Mouse (Mus musculus) limb, embryonic 13.5 days (tissue): ENCODE results near the gene Wdfy3. TPM values are rescaled to one million over a fixed set of nuclear protein-coding genes. Genes with fewer than 3 reads are reported as not detected.
"Not testable (repeated sequence)": the region's sequence is repeated elsewhere in the genome, so short reads cannot be mapped to it uniquely, and the experiment has no call there.

Experiments
- ATAC-seq: fragments of 200-750 bp; cut with Nextera tagmentation; 2 replicates; pipeline ENCODE4 v1.8.0; 2017; ENCODE audit warnings: low read depth, moderate number of reproducible peaks, moderate TSS enrichment; ENCODE audit not compliant: low FRiP score
- H3K27ac ChIP-seq: fragments of 300-500 bp; sonication (generic); 2 replicates; pipeline ENCODE4 v1.5.1; 2015; ENCODE audit warnings: inconsistent platforms, mild to moderate bottlenecking, moderate library complexity
- H3K27me3 ChIP-seq: fragments of 300-500 bp; sonication (generic); 2 replicates; pipeline ENCODE4 v1.6.1; 2015; ENCODE audit warnings: mild to moderate bottlenecking, inconsistent platforms
- H3K36me3 ChIP-seq: fragments of 300-500 bp; sonication (generic); 2 replicates; pipeline ENCODE4 v1.6.1; 2015; ENCODE audit warnings: inconsistent platforms, mild to moderate bottlenecking, moderate library complexity
- H3K4me1 ChIP-seq: fragments of 300-500 bp; sonication (generic); 2 replicates; pipeline ENCODE4 v1.6.1; 2015; ENCODE audit warnings: inconsistent platforms
- H3K4me2 ChIP-seq: fragments of 300-500 bp; sonication (generic); replicated peaks from 2 replicates; pipeline ENCODE4 v1.6.1; 2015; ENCODE audit warnings: inconsistent platforms, mild to moderate bottlenecking, moderate library complexity
- H3K4me3 ChIP-seq: fragments of 300-500 bp; sonication (generic); 2 replicates; pipeline ENCODE4 v1.5.1; 2015; ENCODE audit warnings: moderate library complexity, mild to moderate bottlenecking, inconsistent platforms
- H3K9ac ChIP-seq: fragments of 300-500 bp; sonication (generic); 2 replicates; pipeline ENCODE4 v1.6.1; 2015; ENCODE audit warnings: mild to moderate bottlenecking, inconsistent platforms
- H3K9me3 ChIP-seq: fragments of 300-500 bp; sonication (generic); 2 replicates; pipeline ENCODE4 v1.6.1; 2016; ENCODE audit warnings: inconsistent platforms
- WGBS: fragments of 180-500 bp; shearing (Covaris S2); methylation state at CpG from one replicate; pipeline ENCODE4 v1.1.7; 2015; 5-methylcytosine and 5-hydroxymethylcytosine counted together
- polyA plus RNA-seq: library from polyadenylated mRNA; unstranded; fragments of >200 nt; fragmentation: Nextera tagmentation; extraction: Ambion mirVana; gene quantifications from 2 replicates; pipeline ENCODE4 v1.2.1, GENCODE M21; 2015

Gene Wdfy3
- polyA plus RNA-seq, 1 experiment from 2014 or later, result 18.6 TPM

- ATAC-seq, result no peak
Measured at GRCm38 (mm10) chr5:101993996-101994395, 75.7 kb downstream of the Wdfy3 start.

GRCm38 (mm10) chr5:101992969-101993670 is 76.6 kb downstream of the Wdfy3 start:
- no peaks in the 10 kb centered on the region for H3K27me3 ChIP-seq
- H3K4me2 ChIP-seq, result no peak overlapping the region
- H3K9ac ChIP-seq, result no peak overlapping the region
- ATAC-seq, result no peak
- H3K36me3 ChIP-seq, result no peaks in the 10 kb centered on the region
- no peaks in the 10 kb centered on the region for H3K9me3 ChIP-seq
- H3K4me3 ChIP-seq, result no peak overlapping the region
- WGBS, result 94% methylated on average over 7 of the region's 7 CpGs
- H3K27ac ChIP-seq, result no peak overlapping the region
- peaks cover 10% of the 10 kb centered on the region; the same call in 1 of the 2 replicates for H3K4me1 ChIP-seq

More at GRCm38 (mm10) chr5:101993996-101994395, 75.7 kb downstream of the Wdfy3 start:
- Histone ChIP-seq H3K4me1 (peaks cover 12% of the 10 kb centered on the region), H3K27me3 (no peaks in the 10 kb centered on the region), H3K27ac (no peak overlapping the region), H3K4me3 (no peak overlapping the region), H3K9ac (no peak overlapping the region), H3K4me2 (no peak overlapping the region), H3K36me3 (no peaks in the 10 kb centered on the region), H3K9me3 (no peaks in the 10 kb centered on the region)
- 51% methylated on average over 5 of the region's 5 CpGs for WGBS

GRCm38 (mm10) chr5:101990298-101990845 is 79.3 kb downstream of the Wdfy3 start:
- Histone ChIP-seq H3K9ac (no peak overlapping the region), H3K36me3 (no peaks in the 10 kb centered on the region), H3K27ac (no peak overlapping the region), H3K4me3 (no peak overlapping the region), H3K27me3 (no peaks in the 10 kb centered on the region), H3K4me1 (peaks cover 20% of the 10 kb centered on the region), H3K4me2 (no peak overlapping the region), H3K9me3 (no peaks in the 10 kb centered on the region)
- WGBS, result 85% methylated on average over 7 of the region's 7 CpGs
- ATAC-seq, result no peak

- Histone ChIP-seq H3K4me3 (no peak overlapping the region), H3K9ac (no peak overlapping the region), H3K9me3 (no peaks in the 10 kb centered on the region), H3K36me3 (no peaks in the 10 kb centered on the region), H3K4me2 (no peak overlapping the region), H3K4me1 (peaks cover 14% of the 10 kb centered on the region), H3K27ac (no peak overlapping the region), H3K27me3 (no peaks in the 10 kb centered on the region)
- 94% methylated on average over 10 of the region's 10 CpGs for WGBS
- ATAC-seq, result no peak
Measured at GRCm38 (mm10) chr5:101988476-101988875, 81.2 kb downstream of the Wdfy3 start.

- Histone ChIP-seq H3K27ac (no peak overlapping the region), H3K9ac (no peak overlapping the region), H3K4me2 (no peak overlapping the region), H3K36me3 (no peaks in the 10 kb centered on the region; the same call in 1 of the 2 replicates), H3K4me1 (peaks cover 14% of the 10 kb centered on the region), H3K4me3 (no peak overlapping the region), H3K9me3 (no peaks in the 10 kb centered on the region), H3K27me3 (no peaks in the 10 kb centered on the region)
- WGBS, result 59% methylated on average over 3 of the region's 3 CpGs
- no peak for ATAC-seq
Measured at GRCm38 (mm10) chr5:101986694-101987093, 83.0 kb downstream of the Wdfy3 start.

- H3K36me3 ChIP-seq, result peaks cover 34% of the 10 kb centered on the region
- 87% methylated on average over 5 of the region's 5 CpGs for WGBS
- no peak overlapping the region for H3K9ac ChIP-seq
- no peaks in the 10 kb centered on the region for H3K27me3 ChIP-seq
- no peak overlapping the region for H3K4me3 ChIP-seq
- H3K9me3 ChIP-seq, result no peaks in the 10 kb centered on the region
- ATAC-seq, result no peak
- H3K4me2 ChIP-seq, result no peak overlapping the region
- no peak overlapping the region for H3K27ac ChIP-seq
- H3K4me1 ChIP-seq, result peaks cover 10% of the 10 kb centered on the region; the same call in 1 of the 2 replicates
Measured at GRCm38 (mm10) chr5:101982239-101982638, 87.5 kb downstream of the Wdfy3 start.

GRCm38 (mm10) chr5:101979594-101979993 is 90.1 kb downstream of the Wdfy3 start:
- Histone ChIP-seq H3K9ac (no peak overlapping the region), H3K36me3 (peaks cover 34% of the 10 kb centered on the region), H3K9me3 (no peaks in the 10 kb centered on the region), H3K4me2 (no peak overlapping the region), H3K27me3 (no peaks in the 10 kb centered on the region), H3K4me3 (no peak overlapping the region), H3K4me1 (no peaks in the 10 kb centered on the region), H3K27ac (no peak overlapping the region)
- WGBS, result 95% methylated on average over 6 of the region's 6 CpGs
- no peak for ATAC-seq

GRCm38 (mm10) chr5:101972594-101972993 is 97.1 kb downstream of the Wdfy3 start:
- not testable (repeated sequence) for H3K9me3 ChIP-seq, H3K9ac ChIP-seq, H3K27ac ChIP-seq, H3K27me3 ChIP-seq, ATAC-seq, H3K4me2 ChIP-seq, H3K4me3 ChIP-seq
- WGBS, result 71% methylated on average over 4 of the region's 4 CpGs
- Histone ChIP-seq H3K36me3 (peaks cover 12% of the 10 kb centered on the region; the same call in 1 of the 2 replicates), H3K4me1 (peaks cover 18% of the 10 kb centered on the region)

- no peak overlapping the region for H3K4me2 ChIP-seq
- H3K9me3 ChIP-seq, result no peaks in the 10 kb centered on the region
- peaks cover 18% of the 10 kb centered on the region; the same call in 1 of the 2 replicates for H3K36me3 ChIP-seq
- H3K9ac ChIP-seq, result no peak overlapping the region
- H3K4me1 ChIP-seq, result peaks cover 19% of the 10 kb centered on the region
- no peak for ATAC-seq
- no peaks in the 10 kb centered on the region for H3K27me3 ChIP-seq
- H3K4me3 ChIP-seq, result no peak overlapping the region
- peak overlapping the region; percentile 39; the same call in 1 of the 2 replicates for H3K27ac ChIP-seq
- 41% methylated on average over 12 of the region's 12 CpGs for WGBS
Measured at GRCm38 (mm10) chr5:101968153-101968851, 101.4 kb downstream of the Wdfy3 start.

GRCm38 (mm10) chr5:101967832-101968152 is 101.9 kb downstream of the Wdfy3 start:
- H3K4me2 ChIP-seq, result no peak overlapping the region
- WGBS, result 32% methylated on average over 2 of the region's 2 CpGs
- no peak for ATAC-seq
- no peak overlapping the region for H3K4me3 ChIP-seq
- H3K27me3 ChIP-seq, result no peaks in the 10 kb centered on the region
- H3K27ac ChIP-seq, result no peak overlapping the region
- no peaks in the 10 kb centered on the region for H3K9me3 ChIP-seq
- peaks cover 19% of the 10 kb centered on the region for H3K4me1 ChIP-seq
- no peak overlapping the region for H3K9ac ChIP-seq
- peaks cover 18% of the 10 kb centered on the region; the same call in 1 of the 2 replicates for H3K36me3 ChIP-seq

- Histone ChIP-seq H3K9me3 (no peaks in the 10 kb centered on the region), H3K4me1 (peaks cover 3% of the 10 kb centered on the region; the same call in 1 of the 2 replicates), H3K27me3 (no peaks in the 10 kb centered on the region), H3K36me3 (peaks cover 43% of the 10 kb centered on the region), H3K4me3 (no peak overlapping the region), H3K9ac (no peak overlapping the region), H3K27ac (no peak overlapping the region; the same call in 1 of the 2 replicates), H3K4me2 (no peak overlapping the region)
- WGBS, result 90% methylated on average over 4 of the region's 4 CpGs
- no peak for ATAC-seq
Measured at GRCm38 (mm10) chr5:101962824-101963223, 106.9 kb downstream of the Wdfy3 start.

- Histone ChIP-seq H3K4me3 (no peak overlapping the region), H3K4me1 (peaks cover 16% of the 10 kb centered on the region), H3K27ac (no peak overlapping the region), H3K27me3 (no peaks in the 10 kb centered on the region), H3K4me2 (no peak overlapping the region), H3K9ac (no peak overlapping the region), H3K9me3 (no peaks in the 10 kb centered on the region), H3K36me3 (peaks cover 53% of the 10 kb centered on the region)
- 98% methylated on average over 13 of the region's 13 CpGs for WGBS
- no peak for ATAC-seq
Measured at GRCm38 (mm10) chr5:101959369-101959768, 110.4 kb downstream of the Wdfy3 start.
